In genomic region chr2:60972189-60972814, GRCm38 (mm10) we compare ENCODE assay signal across 16 mouse cellular contexts.
"Had no signal": no experiment of that assay in that cellular context is flagged by ENCODE, and none has a peak within 500 bp of the region (broad histone marks: within the 10 kb centered on the region; RNA-seq: fewer than 3 reads in every experiment).

No protein-coding gene starts in this region.

- H3K4me3 ChIP-seq: intestine, embryonic 15.5 days; left cerebral cortex, adult 2 months; stomach, embryonic 15.5 days had no signal

- ATAC-seq: intestine, embryonic 15.5 days had no signal

- H3K9me3 ChIP-seq: intestine, embryonic 15.5 days; stomach, embryonic 15.5 days had no signal

- H3K27ac ChIP-seq: intestine, embryonic 15.5 days; left cerebral cortex, adult 2 months; liver, embryonic 14.5 days; macrophage; stomach, embryonic 15.5 days had no signal

- H3K27me3 ChIP-seq: intestine, embryonic 15.5 days; stomach, embryonic 15.5 days had no signal

- H3K4me2 ChIP-seq: intestine, embryonic 15.5 days; lung, embryonic 14.5 days; stomach, embryonic 15.5 days had no signal

- DNase-seq: kidney, adult 11 months; kidney, adult 8-10 months; kidney, postnatal 14 days; kidney, postnatal 4 days; layer of hippocampus, adult 9-11 months; lung, embryonic 14.5 days; midbrain, embryonic 14.5 days; retina, postnatal 1 day; right cerebral cortex, postnatal 25 days; spleen, adult 18-20 months; thymus, postnatal 25 days had no signal

- H3K9ac ChIP-seq: intestine, embryonic 15.5 days; liver, embryonic 14.5 days; lung, embryonic 14.5 days; stomach, embryonic 15.5 days had no signal

- H3K36me3 ChIP-seq: intestine, embryonic 15.5 days; stomach, embryonic 15.5 days had no signal

- H3K4me1 ChIP-seq: intestine, embryonic 15.5 days; stomach, embryonic 15.5 days had no signal
